Mouse (Mus musculus): ENCODE results near the gene Glra4. TPM values are rescaled to one million over a fixed set of nuclear protein-coding genes. Genes with fewer than 3 reads are reported as not detected.

Glra4 gene
- polyA plus RNA-seq (2015; fragmentation: Nextera tagmentation; extraction: Ambion mirVana) = not detected in 2 replicates

DNA sequence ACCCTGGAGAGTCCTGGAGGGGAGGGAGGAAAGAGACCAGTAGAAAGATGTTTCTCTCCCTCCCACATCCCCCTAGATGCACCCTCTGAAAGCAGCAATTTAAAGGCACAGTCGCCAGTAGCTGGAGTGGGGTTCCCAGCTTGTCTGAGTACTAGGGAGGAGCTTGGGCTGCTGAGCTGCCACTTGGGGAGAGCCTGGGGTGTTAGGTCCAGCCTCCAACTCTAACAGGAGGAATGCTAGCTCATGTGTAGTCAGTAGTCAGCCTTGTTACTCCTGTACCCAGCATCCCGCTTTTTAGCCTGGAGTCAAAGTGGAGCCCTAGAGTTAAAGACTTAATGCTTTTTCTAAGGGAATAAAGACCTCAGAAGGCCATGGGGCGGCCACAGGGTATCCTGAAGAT is at the start of gene Glra4:
Gene Glra4, minus strand, starts transcription at position 101 of the 400 bp plus-strand sequence.
- ATAC-seq (ENCODE audit: low FRiP score, low TSS enrichment) (no peak), DNase-seq (ENCODE audit: low spot score) (no peak)
- Histone ChIP-seq H3K9me3 (ENCODE audit: control insufficient read depth, low read length) (no peaks in the 10 kb centered on the region), H3K27ac (replicated peaks) (no peak within 1 kb of the TSS), H3K4me2 (replicated peaks; ENCODE audit: low read depth) (no peak within 1 kb of the TSS), H3K27me3 (ENCODE audit: control insufficient read depth, insufficient read depth, low read length) (no peaks in the 10 kb centered on the region), H3K4me3 (ENCODE audit: low read depth, low read length) (no peak within 1 kb of the TSS), H3K4me1 (replicated peaks; ENCODE audit: control insufficient read depth, insufficient read depth) (no peaks in the 10 kb centered on the region), H3K9ac (ENCODE audit: low read length) (no peak within 1 kb of the TSS), H3K36me3 (ENCODE audit: control insufficient read depth, insufficient read depth, low read length) (no peaks in the 10 kb centered on the region)
- TF ChIP-seq EP300 (optimal IDR thresholded peaks at IDR 0.05) = no peak
- no peak for TF ChIP-seq CTCF (IDR thresholded peaks at IDR 0.05; ENCODE audit: low read depth)
- WGBS = 83% methylated on average over 3 of the region's 3 CpGs

DNA sequence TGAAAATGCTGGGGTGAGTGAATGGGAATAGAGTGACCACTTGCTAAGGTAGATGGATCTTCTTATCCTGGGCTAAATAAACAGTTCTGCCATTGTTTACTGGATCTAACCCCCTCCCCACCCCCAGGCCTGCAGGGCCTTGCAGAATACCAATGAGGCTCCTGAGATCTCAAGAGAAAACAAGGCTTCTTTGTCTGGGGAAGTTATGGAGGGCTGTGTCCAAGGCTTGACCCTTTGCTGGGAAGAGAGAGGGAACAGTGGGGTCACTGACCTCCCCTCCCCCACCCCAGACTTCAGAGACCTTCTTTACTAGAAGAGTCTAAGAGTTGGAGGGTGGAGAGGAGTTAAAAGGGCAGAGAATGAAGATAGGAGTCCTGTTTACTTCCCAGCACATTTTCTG is 48.7 kb upstream of the Glra4 start:
- TF ChIP-seq EP300 (optimal IDR thresholded peaks at IDR 0.05) (no peak), CTCF (IDR thresholded peaks at IDR 0.05; ENCODE audit: low read depth) (no peak)
- H3K9ac ChIP-seq (ENCODE audit: low read length) = no peak overlapping the region

DNA sequence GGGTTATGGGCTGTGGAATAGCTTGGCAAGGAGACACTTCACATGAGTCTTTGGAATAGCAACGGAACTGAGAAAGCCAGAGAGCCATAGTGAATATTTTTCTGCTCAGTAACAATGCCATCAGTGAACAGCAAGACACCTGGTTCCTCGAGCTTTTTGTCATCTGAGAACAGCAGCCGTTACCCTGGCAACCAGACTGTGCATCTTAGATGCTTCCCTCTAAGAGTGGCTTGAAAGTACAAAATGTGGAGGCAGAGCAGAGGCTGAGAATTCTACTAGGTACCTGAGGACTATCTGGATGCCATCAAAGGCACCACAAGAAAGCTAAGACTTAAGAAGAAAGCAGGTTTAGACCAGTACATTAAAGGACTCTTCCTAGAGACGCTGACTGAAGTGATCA is 45.1 kb upstream of the Glra4 start:
- ATAC-seq (ENCODE audit: low FRiP score, low TSS enrichment) = no peak
- no peaks in the 10 kb centered on the region for H3K9me3 ChIP-seq (ENCODE audit: control insufficient read depth, low read length)
- no peak for DNase-seq (ENCODE audit: low spot score)
- TF ChIP-seq EP300 (optimal IDR thresholded peaks at IDR 0.05) (no peak), CTCF (IDR thresholded peaks at IDR 0.05; ENCODE audit: low read depth) (no peak)
- H3K4me3 ChIP-seq (ENCODE audit: low read depth, low read length) = no peak overlapping the region
- no peaks in the 10 kb centered on the region for H3K36me3 ChIP-seq (ENCODE audit: control insufficient read depth, insufficient read depth, low read length)
- no peaks in the 10 kb centered on the region for H3K27me3 ChIP-seq (ENCODE audit: control insufficient read depth, insufficient read depth, low read length)
- WGBS = 67% methylated on average over 4 of the region's 4 CpGs
- no peak overlapping the region for H3K27ac ChIP-seq (replicated peaks)
- no peaks in the 10 kb centered on the region for H3K4me1 ChIP-seq (replicated peaks; ENCODE audit: control insufficient read depth, insufficient read depth)
- H3K9ac ChIP-seq (ENCODE audit: low read length) = no peak overlapping the region
- no peak overlapping the region for H3K4me2 ChIP-seq (replicated peaks; ENCODE audit: low read depth)

More for the DNA sequence above, 48.7 kb upstream of the Glra4 start:
- H3K9me3 ChIP-seq (ENCODE audit: control insufficient read depth, low read length) = no peaks in the 10 kb centered on the region
- no peaks in the 10 kb centered on the region for H3K4me1 ChIP-seq (replicated peaks; ENCODE audit: control insufficient read depth, insufficient read depth)
- H3K4me3 ChIP-seq (ENCODE audit: low read depth, low read length) = no peak overlapping the region
- H3K27me3 ChIP-seq (ENCODE audit: control insufficient read depth, insufficient read depth, low read length) = no peaks in the 10 kb centered on the region
- H3K36me3 ChIP-seq (ENCODE audit: control insufficient read depth, insufficient read depth, low read length) = no peaks in the 10 kb centered on the region
- no peak overlapping the region for H3K4me2 ChIP-seq (replicated peaks; ENCODE audit: low read depth)
- DNase-seq (ENCODE audit: low spot score) (no peak), ATAC-seq (ENCODE audit: low FRiP score, low TSS enrichment) (no peak)
- no peak overlapping the region for H3K27ac ChIP-seq (replicated peaks)

DNA sequence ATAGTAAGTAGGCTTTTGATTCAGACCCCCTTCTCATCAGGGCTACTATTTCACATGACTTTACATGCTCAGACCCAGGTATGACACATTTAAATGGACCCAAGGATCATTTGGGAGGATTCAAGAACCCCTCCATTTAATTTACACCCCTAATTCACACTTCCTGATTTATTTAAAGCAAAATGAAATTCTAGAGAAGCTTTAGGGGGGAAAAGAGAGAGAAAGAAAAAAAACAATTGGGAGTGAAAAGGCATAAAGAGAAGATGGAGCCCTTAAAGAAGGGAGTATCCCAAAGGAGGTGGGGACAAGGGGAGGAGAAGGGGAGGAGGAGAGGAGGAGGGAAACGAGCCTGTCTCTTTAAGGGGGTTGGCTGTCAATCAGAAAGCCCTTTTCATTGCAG is 42.4 kb upstream of the Glra4 start, which contains the start of gene Plp1:
Gene Plp1, plus strand, starts transcription at position 301 of the 400 bp plus-strand sequence.
- WGBS = 42% methylated on average over 1 of the region's 1 CpGs
- Histone ChIP-seq H3K27me3 (ENCODE audit: control insufficient read depth, insufficient read depth, low read length) (no peaks in the 10 kb centered on the region), H3K36me3 (ENCODE audit: control insufficient read depth, insufficient read depth, low read length) (no peaks in the 10 kb centered on the region), H3K9ac (ENCODE audit: low read length) (no peak within 1 kb of the TSS), H3K4me3 (ENCODE audit: low read depth, low read length) (no peak within 1 kb of the TSS), H3K4me2 (replicated peaks; ENCODE audit: low read depth) (no peak within 1 kb of the TSS), H3K27ac (replicated peaks) (no peak within 1 kb of the TSS), H3K9me3 (ENCODE audit: control insufficient read depth, low read length) (no peaks in the 10 kb centered on the region), H3K4me1 (replicated peaks; ENCODE audit: control insufficient read depth, insufficient read depth) (no peaks in the 10 kb centered on the region)
- TF ChIP-seq CTCF (IDR thresholded peaks at IDR 0.05; ENCODE audit: low read depth) (no peak), EP300 (optimal IDR thresholded peaks at IDR 0.05) (no peak)
- no peak for DNase-seq (ENCODE audit: low spot score)
- no peak for ATAC-seq (ENCODE audit: low FRiP score, low TSS enrichment)

DNA sequence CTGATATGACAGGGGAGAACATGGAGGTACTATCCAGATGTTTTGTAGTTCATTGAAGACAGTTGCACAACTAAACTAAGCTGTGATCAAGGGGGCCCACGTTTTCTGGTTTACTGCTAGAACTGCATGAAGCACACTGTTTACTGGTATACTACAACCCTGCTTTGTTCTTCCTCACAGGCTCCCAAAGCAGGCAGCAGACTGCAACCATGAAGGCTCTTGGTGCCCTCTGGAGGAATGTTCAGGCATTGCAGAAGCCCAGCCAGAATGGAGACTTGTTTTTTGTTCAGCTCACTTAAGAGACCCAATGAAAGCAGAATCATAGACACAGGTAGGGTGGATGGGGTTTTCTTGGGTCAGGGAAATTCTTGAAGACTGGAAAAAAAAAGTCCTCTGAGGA is 40.3 kb upstream of the Glra4 start:
- H3K9ac ChIP-seq (ENCODE audit: low read length) = no peak overlapping the region
- H3K36me3 ChIP-seq (ENCODE audit: control insufficient read depth, insufficient read depth, low read length) = no peaks in the 10 kb centered on the region
- no peaks in the 10 kb centered on the region for H3K9me3 ChIP-seq (ENCODE audit: control insufficient read depth, low read length)
- DNase-seq (ENCODE audit: low spot score) = peak; percentile 70
- H3K27ac ChIP-seq (replicated peaks) = no peak overlapping the region
- H3K27me3 ChIP-seq (ENCODE audit: control insufficient read depth, insufficient read depth, low read length) = no peaks in the 10 kb centered on the region
- no peaks in the 10 kb centered on the region for H3K4me1 ChIP-seq (replicated peaks; ENCODE audit: control insufficient read depth, insufficient read depth)
- ATAC-seq (ENCODE audit: low FRiP score, low TSS enrichment) = no peak
- no peak overlapping the region for H3K4me3 ChIP-seq (ENCODE audit: low read depth, low read length)
- no peak overlapping the region for H3K4me2 ChIP-seq (replicated peaks; ENCODE audit: low read depth)
- TF ChIP-seq EP300 (optimal IDR thresholded peaks at IDR 0.05) = no peak
- TF ChIP-seq CTCF (IDR thresholded peaks at IDR 0.05; ENCODE audit: low read depth) = peak; percentile 86
- WGBS = 0% methylated on average over 1 of the region's 1 CpGs

DNA sequence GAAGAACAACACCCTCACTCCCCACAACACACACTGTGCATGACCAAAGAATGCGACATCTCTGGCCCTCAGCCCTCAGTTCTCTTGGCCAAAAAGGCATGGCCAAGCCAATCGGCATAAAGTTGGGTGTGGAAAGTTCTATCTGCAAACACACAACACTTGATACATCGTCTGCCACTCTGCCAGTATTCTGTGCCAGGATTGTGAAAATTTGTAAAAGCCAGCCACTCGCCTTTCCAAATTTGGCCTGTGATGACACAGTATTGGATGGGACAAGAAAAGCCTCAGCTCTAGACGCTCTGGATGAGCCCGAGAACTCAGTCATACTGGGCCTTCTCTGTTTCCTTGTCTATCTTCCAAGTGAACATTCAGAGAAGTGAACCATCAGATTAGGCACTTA is 39.8 kb upstream of the Glra4 start:
- no peaks in the 10 kb centered on the region for H3K4me1 ChIP-seq (replicated peaks; ENCODE audit: control insufficient read depth, insufficient read depth)
- H3K27ac ChIP-seq (replicated peaks) = no peak overlapping the region
- H3K9me3 ChIP-seq (ENCODE audit: control insufficient read depth, low read length) = no peaks in the 10 kb centered on the region
- ATAC-seq (ENCODE audit: low FRiP score, low TSS enrichment) = no peak
- no peak for TF ChIP-seq EP300 (optimal IDR thresholded peaks at IDR 0.05)
- no peak for TF ChIP-seq CTCF (IDR thresholded peaks at IDR 0.05; ENCODE audit: low read depth)
- whole genome bisulfite sequencing = 77% methylated on average over 6 of the region's 6 CpGs
- H3K4me3 ChIP-seq (ENCODE audit: low read depth, low read length) = no peak overlapping the region
- no peak overlapping the region for H3K4me2 ChIP-seq (replicated peaks; ENCODE audit: low read depth)
- H3K36me3 ChIP-seq (ENCODE audit: control insufficient read depth, insufficient read depth, low read length) = no peaks in the 10 kb centered on the region
- no peaks in the 10 kb centered on the region for H3K27me3 ChIP-seq (ENCODE audit: control insufficient read depth, insufficient read depth, low read length)
- no peak for DNase-seq (ENCODE audit: low spot score)
- no peak overlapping the region for H3K9ac ChIP-seq (ENCODE audit: low read length)

All from stomach, postnatal 0 days (tissue).